Mouse (Mus musculus): ENCODE results near the gene Mymx. TPM values are rescaled to one million over a fixed set of nuclear protein-coding genes. Genes with fewer than 3 reads are reported as not detected.

Gene Mymx
- polyA plus RNA-seq, 1 experiment from 2014 or later, result 6.8 TPM

- Histone ChIP-seq H3K4me3 (no peak overlapping the region), H3K4me2 (replicated peaks) (no peak overlapping the region), H3K9ac (no peak overlapping the region), H3K9me3 (no peaks in the 10 kb centered on the region), H3K36me3 (no peaks in the 10 kb centered on the region), H3K27ac (no peak overlapping the region), H3K27me3 (replicated peaks) (peaks cover 5% of the 10 kb centered on the region; the same call in 1 of the 2 replicates), H3K4me1 (0 out of 2 replicates have a peak, but pooled peaks cover under 1% of the 10 kb centered on the region)
- WGBS, result 80% methylated on average over 15 of the region's 15 CpGs
- no peak for ATAC-seq (ENCODE audit: low FRiP score, low read depth)
Observed at GRCm38 (mm10) chr17:45606992-45607879, 5.3 kb upstream of the Mymx start.

- 79% methylated on average over 3 of the region's 3 CpGs for WGBS
Observed at GRCm38 (mm10) chr17:45602984-45603383, 1.1 kb upstream of the Mymx start.

GRCm38 (mm10) chr17:45601325-45601724 is 577 bp downstream of the Mymx start:
- H3K4me1 ChIP-seq, result peaks cover 24% of the 10 kb centered on the region
- no peak overlapping the region for H3K27ac ChIP-seq
- 16% methylated on average over 22 of the region's 22 CpGs for WGBS
- no peak overlapping the region for H3K4me3 ChIP-seq
- no peaks in the 10 kb centered on the region for H3K9me3 ChIP-seq
- H3K4me2 ChIP-seq (replicated peaks), result no peak overlapping the region
- ATAC-seq (ENCODE audit: low FRiP score, low read depth), result no peak
- no peak overlapping the region for H3K9ac ChIP-seq
- peaks cover 29% of the 10 kb centered on the region for H3K27me3 ChIP-seq (replicated peaks)
- no peaks in the 10 kb centered on the region for H3K36me3 ChIP-seq

More at GRCm38 (mm10) chr17:45602984-45603383, 1.1 kb upstream of the Mymx start:
- Histone ChIP-seq H3K4me1 (peaks cover 16% of the 10 kb centered on the region), H3K36me3 (no peaks in the 10 kb centered on the region), H3K27me3 (replicated peaks) (peaks cover 28% of the 10 kb centered on the region), H3K27ac (no peak overlapping the region), H3K4me3 (no peak overlapping the region), H3K9me3 (no peaks in the 10 kb centered on the region), H3K4me2 (replicated peaks) (no peak overlapping the region), H3K9ac (no peak overlapping the region)
- ATAC-seq (ENCODE audit: low FRiP score, low read depth), result no peak

- Histone ChIP-seq H3K4me2 (replicated peaks) (no peak overlapping the region), H3K4me3 (no peak overlapping the region), H3K27ac (no peak overlapping the region), H3K9ac (no peak overlapping the region), H3K4me1 (peaks cover 34% of the 10 kb centered on the region), H3K27me3 (replicated peaks) (peaks cover 38% of the 10 kb centered on the region), H3K36me3 (no peaks in the 10 kb centered on the region), H3K9me3 (no peaks in the 10 kb centered on the region)
- ATAC-seq (ENCODE audit: low FRiP score, low read depth), result no peak
- WGBS, result 64% methylated on average over 8 of the region's 8 CpGs
Observed at GRCm38 (mm10) chr17:45600267-45600666, 1.6 kb downstream of the Mymx start.

- peaks cover 41% of the 10 kb centered on the region for H3K4me1 ChIP-seq
- no peaks in the 10 kb centered on the region for H3K36me3 ChIP-seq
- H3K4me2 ChIP-seq (replicated peaks), result peak within 1 kb of the TSS; percentile 74
- WGBS, result 18% methylated on average over 32 of the region's 32 CpGs
- H3K9me3 ChIP-seq, result no peaks in the 10 kb centered on the region
- no peak for ATAC-seq (ENCODE audit: low FRiP score, low read depth)
- peak within 1 kb of the TSS; percentile 28 for H3K4me3 ChIP-seq
- H3K27me3 ChIP-seq (replicated peaks), result peaks cover 41% of the 10 kb centered on the region
- H3K27ac ChIP-seq, result no peak within 1 kb of the TSS
- H3K9ac ChIP-seq, result peak within 1 kb of the TSS; percentile 52
Observed at GRCm38 (mm10) chr17:45599446-45600242, 2.3 kb downstream of the Mymx start, which contains the start of gene Slc29a1. TSS of gene Slc29a1 (minus strand) at chr17:45599606.

GRCm38 (mm10) chr17:45598891-45599290 is 3.0 kb downstream of the Mymx start:
- Histone ChIP-seq H3K4me1 (peaks cover 48% of the 10 kb centered on the region), H3K27ac (no peak overlapping the region), H3K9ac (no peak overlapping the region), H3K27me3 (replicated peaks) (peaks cover 46% of the 10 kb centered on the region), H3K36me3 (no peaks in the 10 kb centered on the region), H3K4me3 (no peak overlapping the region), H3K9me3 (no peaks in the 10 kb centered on the region), H3K4me2 (replicated peaks) (peak overlapping the region; percentile 74; the same call in 1 of the 2 replicates)
- WGBS, result 61% methylated on average over 3 of the region's 3 CpGs
- ATAC-seq (ENCODE audit: low FRiP score, low read depth), result no peak

- Histone ChIP-seq H3K9ac (no peak overlapping the region), H3K4me1 (peaks cover 53% of the 10 kb centered on the region), H3K4me3 (no peak overlapping the region), H3K4me2 (replicated peaks) (no peak overlapping the region), H3K36me3 (no peaks in the 10 kb centered on the region), H3K9me3 (no peaks in the 10 kb centered on the region), H3K27ac (no peak overlapping the region), H3K27me3 (replicated peaks) (peaks cover 48% of the 10 kb centered on the region)
- no peak for ATAC-seq (ENCODE audit: low FRiP score, low read depth)
- WGBS, result 83% methylated on average over 2 of the region's 2 CpGs
Observed at GRCm38 (mm10) chr17:45598376-45598775, 3.5 kb downstream of the Mymx start.

GRCm38 (mm10) chr17:45597787-45598186 is 4.1 kb downstream of the Mymx start:
- WGBS, result 34% methylated on average over 3 of the region's 3 CpGs
- Histone ChIP-seq H3K4me2 (replicated peaks) (no peak overlapping the region), H3K9me3 (no peaks in the 10 kb centered on the region), H3K27ac (no peak overlapping the region), H3K4me1 (peaks cover 55% of the 10 kb centered on the region), H3K4me3 (no peak overlapping the region), H3K9ac (no peak overlapping the region), H3K36me3 (no peaks in the 10 kb centered on the region), H3K27me3 (replicated peaks) (peaks cover 47% of the 10 kb centered on the region)
- no peak for ATAC-seq (ENCODE audit: low FRiP score, low read depth)

GRCm38 (mm10) chr17:45596631-45597396 is 5.1 kb downstream of the Mymx start:
- H3K9ac ChIP-seq, result no peak overlapping the region
- peaks cover 60% of the 10 kb centered on the region for H3K4me1 ChIP-seq
- no peak overlapping the region for H3K4me3 ChIP-seq
- H3K27ac ChIP-seq, result peak overlapping the region; percentile 5; the same call in 1 of the 2 replicates
- ATAC-seq (ENCODE audit: low FRiP score, low read depth), result 0 out of 2 replicates have a peak, but pooled peaks have one; percentile 25
- peaks cover 41% of the 10 kb centered on the region for H3K27me3 ChIP-seq (replicated peaks)
- no peaks in the 10 kb centered on the region for H3K36me3 ChIP-seq
- no peaks in the 10 kb centered on the region for H3K9me3 ChIP-seq
- peak overlapping the region; percentile 93; the same call in 1 of the 2 replicates for H3K4me2 ChIP-seq (replicated peaks)
- WGBS, result 27% methylated on average over 11 of the region's 11 CpGs

- no peaks in the 10 kb centered on the region for H3K36me3 ChIP-seq
- peaks cover 58% of the 10 kb centered on the region for H3K4me1 ChIP-seq
- peak overlapping the region; percentile 56 for H3K9ac ChIP-seq
- H3K27me3 ChIP-seq (replicated peaks), result peaks cover 32% of the 10 kb centered on the region
- WGBS, result 4% methylated on average over 23 of the region's 23 CpGs
- H3K4me3 ChIP-seq, result peak overlapping the region; percentile 45
- H3K4me2 ChIP-seq (replicated peaks), result peak overlapping the region; percentile 93
- H3K27ac ChIP-seq, result no peak overlapping the region
- no peaks in the 10 kb centered on the region for H3K9me3 ChIP-seq
- ATAC-seq (ENCODE audit: low FRiP score, low read depth), result peak; percentile 19
Observed at GRCm38 (mm10) chr17:45595736-45596390, 6.0 kb downstream of the Mymx start.
